Mouse (Mus musculus): ENCODE measurements around the gene Smyd2.

DNA sequence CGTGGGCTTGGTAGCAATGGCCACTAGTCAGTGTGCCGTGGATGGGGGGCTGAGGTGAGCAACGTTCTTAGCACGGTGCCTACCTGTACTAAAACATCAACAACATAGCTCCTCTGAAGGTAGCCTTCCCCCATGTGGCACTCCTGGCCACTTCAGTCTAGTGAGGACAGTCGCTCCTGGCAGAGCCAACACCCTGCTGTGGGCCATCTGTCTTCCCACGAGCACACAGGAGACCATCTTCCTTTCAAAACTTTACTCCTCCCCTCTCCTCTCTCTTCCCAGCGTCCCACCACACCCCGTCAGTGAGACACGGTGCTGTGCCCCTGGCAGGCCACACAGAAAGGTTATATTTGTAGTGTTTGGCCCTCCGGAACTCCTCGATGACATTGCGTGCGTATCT, 37.2 kb downstream of the Smyd2 start:
- TF ChIP-seq EP300 (IDR thresholded peaks at IDR 0.05; ENCODE audit: low read depth in 1 of 2, low read length in 2 of 2) (no peak), RCOR1 (IDR thresholded peaks at IDR 0.05; ENCODE audit: low read depth, low read length) (no peak), RAD21 (IDR thresholded peaks at IDR 0.05; ENCODE audit: low read depth, low read length) (no peak), UBTF (IDR thresholded peaks at IDR 0.05; ENCODE audit: borderline replicate concordance, insufficient read depth, low read depth, low read length) (no peak), MAX (IDR thresholded peaks at IDR 0.05; ENCODE audit: low read length) (no peak)

Measured in MEL (cell line).